Mouse (Mus musculus): ENCODE data around the gene Ankrd42. TPM values are rescaled to one million over a fixed set of nuclear protein-coding genes. Genes with fewer than 3 reads are reported as not detected.

Gene Ankrd42
- polyA plus RNA-seq, 2 experiments, result 3.4 to 4.8 TPM

- H3K4me1 ChIP-seq (ENCODE audit: control insufficient read depth, insufficient read depth, low read length), result no peaks in the 10 kb centered on the region
These were observed 12.5 kb downstream of the Ankrd42 start for GRCm38 (mm10) chr7:92624488-92624887.

GRCm38 (mm10) chr7:92610830-92611229 is 26.1 kb downstream of the Ankrd42 start:
- H3K4me3 ChIP-seq (replicated peaks; ENCODE audit: low read length), result no peak overlapping the region
- no peak overlapping the region for H3K27ac ChIP-seq (replicated peaks; ENCODE audit: low read depth, low read length)
- H3K4me2 ChIP-seq (replicated peaks; ENCODE audit: low read depth, low read length, severe bottlenecking), result no peak overlapping the region
- H3K9ac ChIP-seq (ENCODE audit: low read depth, low read length, severe bottlenecking), result no peak overlapping the region
- H3K9me3 ChIP-seq (ENCODE audit: control insufficient read depth, low read length), result no peaks in the 10 kb centered on the region
- H3K36me3 ChIP-seq (ENCODE audit: control insufficient read depth, insufficient read depth, low read length), result no peaks in the 10 kb centered on the region
- H3K27me3 ChIP-seq (ENCODE audit: control insufficient read depth, insufficient read depth, low read length), result no peaks in the 10 kb centered on the region
- no peaks in the 10 kb centered on the region for H3K4me1 ChIP-seq (ENCODE audit: control insufficient read depth, insufficient read depth, low read length)
- no peak for DNase-seq (ENCODE audit: low spot score)
- WGBS, result 44% methylated on average over 7 of the region's 7 CpGs
- TF ChIP-seq POLR2A (IDR thresholded peaks at IDR 0.05; ENCODE audit: borderline replicate concordance, extremely low read depth, insufficient read depth, insufficient read length), result no peak
- no peak for ATAC-seq (ENCODE audit: low FRiP score, low read depth)

More at GRCm38 (mm10) chr7:92624488-92624887, 12.5 kb downstream of the Ankrd42 start:
- Histone ChIP-seq H3K27me3 (ENCODE audit: control insufficient read depth, insufficient read depth, low read length) (no peaks in the 10 kb centered on the region), H3K4me3 (replicated peaks; ENCODE audit: low read length) (no peak overlapping the region), H3K4me2 (replicated peaks; ENCODE audit: low read depth, low read length, severe bottlenecking) (no peak overlapping the region), H3K27ac (replicated peaks; ENCODE audit: low read depth, low read length) (no peak overlapping the region), H3K9me3 (ENCODE audit: control insufficient read depth, low read length) (no peaks in the 10 kb centered on the region), H3K9ac (ENCODE audit: low read depth, low read length, severe bottlenecking) (no peak overlapping the region), H3K36me3 (ENCODE audit: control insufficient read depth, insufficient read depth, low read length) (no peaks in the 10 kb centered on the region)
- DNase-seq (ENCODE audit: low spot score) (no peak), ATAC-seq (ENCODE audit: low FRiP score, low read depth) (no peak)
- 50% methylated on average over 2 of the region's 2 CpGs for WGBS
- TF ChIP-seq POLR2A (IDR thresholded peaks at IDR 0.05; ENCODE audit: borderline replicate concordance, extremely low read depth, insufficient read depth, insufficient read length), result no peak

- H3K9me3 ChIP-seq (ENCODE audit: control insufficient read depth, low read length), result no peaks in the 10 kb centered on the region
- WGBS, result 88% methylated on average over 7 of the region's 7 CpGs
- no peak for DNase-seq (ENCODE audit: low spot score)
- no peak overlapping the region for H3K9ac ChIP-seq (ENCODE audit: low read depth, low read length, severe bottlenecking)
- no peaks in the 10 kb centered on the region for H3K27me3 ChIP-seq (ENCODE audit: control insufficient read depth, insufficient read depth, low read length)
- no peaks in the 10 kb centered on the region for H3K4me1 ChIP-seq (ENCODE audit: control insufficient read depth, insufficient read depth, low read length)
- H3K36me3 ChIP-seq (ENCODE audit: control insufficient read depth, insufficient read depth, low read length), result peaks cover 5% of the 10 kb centered on the region; the same call in 1 of the 2 replicates
- no peak for ATAC-seq (ENCODE audit: low FRiP score, low read depth)
- no peak overlapping the region for H3K4me3 ChIP-seq (replicated peaks; ENCODE audit: low read length)
- H3K27ac ChIP-seq (replicated peaks; ENCODE audit: low read depth, low read length), result no peak overlapping the region
- H3K4me2 ChIP-seq (replicated peaks; ENCODE audit: low read depth, low read length, severe bottlenecking), result no peak overlapping the region
- no peak for TF ChIP-seq POLR2A (IDR thresholded peaks at IDR 0.05; ENCODE audit: borderline replicate concordance, extremely low read depth, insufficient read depth, insufficient read length)
These were observed 32.0 kb downstream of the Ankrd42 start for GRCm38 (mm10) chr7:92604961-92605360.

GRCm38 (mm10) chr7:92590842-92591241 is 46.1 kb downstream of the Ankrd42 start:
- no peaks in the 10 kb centered on the region for H3K4me1 ChIP-seq (ENCODE audit: control insufficient read depth, insufficient read depth, low read length)
- no peaks in the 10 kb centered on the region for H3K9me3 ChIP-seq (ENCODE audit: control insufficient read depth, low read length)
- no peak for TF ChIP-seq POLR2A (IDR thresholded peaks at IDR 0.05; ENCODE audit: borderline replicate concordance, extremely low read depth, insufficient read depth, insufficient read length)
- no peak overlapping the region for H3K9ac ChIP-seq (ENCODE audit: low read depth, low read length, severe bottlenecking)
- no peak overlapping the region for H3K4me3 ChIP-seq (replicated peaks; ENCODE audit: low read length)
- no peak for ATAC-seq (ENCODE audit: low FRiP score, low read depth)
- H3K27me3 ChIP-seq (ENCODE audit: control insufficient read depth, insufficient read depth, low read length), result no peaks in the 10 kb centered on the region
- H3K36me3 ChIP-seq (ENCODE audit: control insufficient read depth, insufficient read depth, low read length), result no peaks in the 10 kb centered on the region
- H3K4me2 ChIP-seq (replicated peaks; ENCODE audit: low read depth, low read length, severe bottlenecking), result no peak overlapping the region
- H3K27ac ChIP-seq (replicated peaks; ENCODE audit: low read depth, low read length), result no peak overlapping the region
- 63% methylated on average over 2 of the region's 2 CpGs for WGBS
- DNase-seq (ENCODE audit: low spot score), result no peak

GRCm38 (mm10) chr7:92589986-92590385 is 47.0 kb downstream of the Ankrd42 start:
- no peak overlapping the region for H3K27ac ChIP-seq (replicated peaks; ENCODE audit: low read depth, low read length)
- no peaks in the 10 kb centered on the region for H3K27me3 ChIP-seq (ENCODE audit: control insufficient read depth, insufficient read depth, low read length)
- no peaks in the 10 kb centered on the region for H3K36me3 ChIP-seq (ENCODE audit: control insufficient read depth, insufficient read depth, low read length)
- H3K9me3 ChIP-seq (ENCODE audit: control insufficient read depth, low read length), result no peaks in the 10 kb centered on the region
- TF ChIP-seq POLR2A (IDR thresholded peaks at IDR 0.05; ENCODE audit: borderline replicate concordance, extremely low read depth, insufficient read depth, insufficient read length), result no peak
- H3K9ac ChIP-seq (ENCODE audit: low read depth, low read length, severe bottlenecking), result no peak overlapping the region
- H3K4me2 ChIP-seq (replicated peaks; ENCODE audit: low read depth, low read length, severe bottlenecking), result no peak overlapping the region
- DNase-seq (ENCODE audit: low spot score) (no peak), ATAC-seq (ENCODE audit: low FRiP score, low read depth) (no peak)
- no peaks in the 10 kb centered on the region for H3K4me1 ChIP-seq (ENCODE audit: control insufficient read depth, insufficient read depth, low read length)
- 81% methylated on average over 7 of the region's 7 CpGs for WGBS
- H3K4me3 ChIP-seq (replicated peaks; ENCODE audit: low read length), result no peak overlapping the region

- no peak overlapping the region for H3K4me2 ChIP-seq (replicated peaks; ENCODE audit: low read depth, low read length, severe bottlenecking)
- H3K36me3 ChIP-seq (ENCODE audit: control insufficient read depth, insufficient read depth, low read length), result peaks cover 19% of the 10 kb centered on the region
- ATAC-seq (ENCODE audit: low FRiP score, low read depth) (no peak), DNase-seq (ENCODE audit: low spot score) (no peak)
- no peaks in the 10 kb centered on the region for H3K4me1 ChIP-seq (ENCODE audit: control insufficient read depth, insufficient read depth, low read length)
- no peak overlapping the region for H3K4me3 ChIP-seq (replicated peaks; ENCODE audit: low read length)
- no peak for TF ChIP-seq POLR2A (IDR thresholded peaks at IDR 0.05; ENCODE audit: borderline replicate concordance, extremely low read depth, insufficient read depth, insufficient read length)
- H3K9ac ChIP-seq (ENCODE audit: low read depth, low read length, severe bottlenecking), result no peak overlapping the region
- no peaks in the 10 kb centered on the region for H3K9me3 ChIP-seq (ENCODE audit: control insufficient read depth, low read length)
- no peaks in the 10 kb centered on the region for H3K27me3 ChIP-seq (ENCODE audit: control insufficient read depth, insufficient read depth, low read length)
- H3K27ac ChIP-seq (replicated peaks; ENCODE audit: low read depth, low read length), result no peak overlapping the region
- 87% methylated on average over 7 of the region's 7 CpGs for WGBS
These were observed 53.4 kb downstream of the Ankrd42 start for GRCm38 (mm10) chr7:92583567-92583966.
